Mouse (Mus musculus): ENCODE measurements around the gene Tmem176b.

DNA sequence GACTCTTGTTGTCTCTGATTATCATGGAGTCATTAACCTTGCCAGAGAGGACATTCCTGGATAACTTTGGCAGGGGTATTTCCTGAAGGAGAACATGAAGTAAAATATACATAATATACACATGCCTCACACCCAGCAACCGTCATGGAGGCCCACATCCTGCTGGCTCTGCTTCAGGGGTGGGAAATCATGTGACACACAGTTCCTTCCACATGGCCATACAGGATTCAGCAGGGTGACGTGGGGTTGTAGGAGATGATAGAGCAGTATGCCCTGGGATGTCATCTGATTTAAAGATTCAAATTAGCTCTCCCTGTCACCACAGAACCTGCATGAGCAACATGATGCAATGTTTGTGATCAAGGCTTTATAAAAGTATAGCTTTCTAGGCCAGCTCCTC is 53.4 kb downstream of the Tmem176b start:
- TF ChIP-seq CTCF (conservative IDR thresholded peaks at IDR 0.05; ENCODE audit: low read length) (no peak), NANOG (IDR thresholded peaks at IDR 0.05; ENCODE audit: borderline replicate concordance, low read length) (no peak)

Data from E14TG2a.4 (cell line).